10 mouse cellular contexts compared by ENCODE assay signal in the genomic region with DNA sequence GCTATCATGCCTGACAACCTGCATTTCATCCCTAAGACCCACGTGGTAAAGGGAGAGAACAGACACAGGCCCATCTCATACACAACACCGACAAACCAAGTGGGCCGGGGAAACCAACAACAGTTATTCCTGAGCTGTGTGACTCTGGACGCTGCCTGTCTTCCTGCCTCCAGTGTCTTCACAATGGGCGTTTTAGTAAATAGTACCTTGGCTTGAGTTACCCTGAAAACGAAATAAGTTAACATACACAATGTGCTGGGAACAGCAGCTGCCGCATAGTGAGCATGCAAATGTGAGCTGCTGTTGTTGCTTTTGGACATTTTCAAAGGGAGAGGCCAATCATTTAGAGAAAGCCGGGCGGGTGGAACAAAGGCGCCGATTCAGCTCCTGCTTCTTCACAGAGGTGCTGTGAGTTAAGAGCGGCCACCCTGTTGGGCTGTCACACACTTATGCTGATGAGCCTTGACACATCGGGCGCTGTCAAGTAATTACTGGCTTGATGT. TPM values are rescaled to one million over a fixed set of nuclear protein-coding genes. Genes with fewer than 3 reads are reported as not detected.
DNase-seq lines count a peak whose midpoint lies in the region; ATAC-seq and TF ChIP-seq lines count a peak whose summit lies in the region.
"Had no signal": no experiment of that assay in that cellular context is flagged by ENCODE, and none has a peak within 500 bp of the region (broad histone marks: within the 10 kb centered on the region; RNA-seq: fewer than 3 reads in every experiment).

No protein-coding gene starts in this region.

- peaks cover 19% of the 10 kb centered on the region for H3K4me1 ChIP-seq in forebrain, embryonic 12.5 days
- H3K4me1 ChIP-seq in midbrain, embryonic 10.5 days = peaks cover 21% of the 10 kb centered on the region
- peaks cover 3% of the 10 kb centered on the region for H3K4me1 ChIP-seq in cerebellum, adult 2 months (ENCODE audit: control insufficient read depth, insufficient read depth, low read length)
- H3K4me1 ChIP-seq in stomach, postnatal 0 days (replicated peaks; ENCODE audit: control insufficient read depth, insufficient read depth) = no peaks in the 10 kb centered on the region

- TF ChIP-seq POLR2A in cerebellum, adult 2 months (IDR thresholded peaks at IDR 0.05; ENCODE audit: borderline replicate concordance, insufficient read depth, low read length) = no peak

- ATAC-seq in forebrain, embryonic 12.5 days (ENCODE audit: low FRiP score) = peak; percentile 87
- no peak for ATAC-seq in stomach, postnatal 0 days (ENCODE audit: low FRiP score, low TSS enrichment)

- no peaks in the 10 kb centered on the region for H3K27me3 ChIP-seq in forebrain, embryonic 12.5 days
- H3K27me3 ChIP-seq in midbrain, embryonic 10.5 days (ENCODE audit: low read depth, poor library complexity, severe bottlenecking) = no peaks in the 10 kb centered on the region
- no peaks in the 10 kb centered on the region for H3K27me3 ChIP-seq in cerebellum, adult 2 months (ENCODE audit: control insufficient read depth, insufficient read depth, low read length)
- no peaks in the 10 kb centered on the region for H3K27me3 ChIP-seq in stomach, postnatal 0 days (ENCODE audit: control insufficient read depth, insufficient read depth, low read length)

- WGBS in forebrain, embryonic 12.5 days = 2% methylated on average over 14 of the region's 14 CpGs
- 5% methylated on average over 14 of the region's 14 CpGs for WGBS in midbrain, embryonic 10.5 days
- 29% methylated on average over 14 of the region's 14 CpGs for WGBS in cerebellum, adult 2 months
- WGBS in stomach, postnatal 0 days = 42% methylated on average over 14 of the region's 14 CpGs

- peak; percentile 16 for DNase-seq in left cerebral cortex, postnatal 4 days
- DNase-seq in left cerebral cortex, adult 9 months (ENCODE audit: low spot score in 2 of 2) = no peak
- peak; percentile 53 for DNase-seq in midbrain, embryonic 10.5 days (ENCODE audit: low spot score)
- DNase-seq in retina, embryonic 14.5 days (ENCODE audit: low spot score) = peak; percentile 55
- no peak for DNase-seq in urinary bladder, adult 18-20 months (ENCODE audit: low spot score in 2 of 2)
- DNase-seq in cerebellum, adult 2 months = no peak
- DNase-seq in stomach, postnatal 0 days (ENCODE audit: low spot score) = no peak
- DNase-seq: kidney, postnatal 25 days; thymus, postnatal 25 days had no signal

- peak overlapping the region; percentile 45 for H3K4me2 ChIP-seq in forebrain, embryonic 12.5 days
- H3K4me2 ChIP-seq in stomach, postnatal 0 days (replicated peaks; ENCODE audit: low read depth) = no peak overlapping the region

- peak overlapping the region; percentile 88 for H3K27ac ChIP-seq in forebrain, embryonic 12.5 days
- H3K27ac ChIP-seq in midbrain, embryonic 10.5 days (replicated peaks) = peak overlapping the region; percentile 79
- H3K27ac ChIP-seq in cerebellum, adult 2 months (ENCODE audit: insufficient read depth, low read length) = no peak overlapping the region
- H3K27ac ChIP-seq in stomach, postnatal 0 days (replicated peaks) = no peak overlapping the region

- no peak for TF ChIP-seq CTCF in cerebellum, adult 2 months (IDR thresholded peaks at IDR 0.05; ENCODE audit: borderline replicate concordance, insufficient read depth, low read depth, low read length)
- no peak for TF ChIP-seq CTCF in stomach, postnatal 0 days (IDR thresholded peaks at IDR 0.05; ENCODE audit: low read depth)

- H3K9ac ChIP-seq in forebrain, embryonic 12.5 days = peak overlapping the region; percentile 18; the same call in 1 of the 2 replicates
- no peak overlapping the region for H3K9ac ChIP-seq in stomach, postnatal 0 days (ENCODE audit: low read length)

- peaks cover 3% of the 10 kb centered on the region for H3K36me3 ChIP-seq in forebrain, embryonic 12.5 days (replicated peaks)
- H3K36me3 ChIP-seq in midbrain, embryonic 10.5 days = peaks cover 2% of the 10 kb centered on the region; the same call in 1 of the 2 replicates
- peaks cover 3% of the 10 kb centered on the region; the same call in 1 of the 2 replicates for H3K36me3 ChIP-seq in stomach, postnatal 0 days (ENCODE audit: control insufficient read depth, insufficient read depth, low read length)

- no peaks in the 10 kb centered on the region for H3K9me3 ChIP-seq in forebrain, embryonic 12.5 days
- peaks cover 1% of the 10 kb centered on the region; the same call in 1 of the 2 replicates for H3K9me3 ChIP-seq in midbrain, embryonic 10.5 days (replicated peaks)
- no peaks in the 10 kb centered on the region for H3K9me3 ChIP-seq in stomach, postnatal 0 days (ENCODE audit: control insufficient read depth, low read length)

- TF ChIP-seq EP300 in stomach, postnatal 0 days (optimal IDR thresholded peaks at IDR 0.05) = no peak

- intact Hi-C loops in left cerebral cortex, postnatal 4 days (cut with DNase I) = no loop called here

- no peak overlapping the region for H3K4me3 ChIP-seq in forebrain, embryonic 12.5 days (replicated peaks)
- H3K4me3 ChIP-seq in midbrain, embryonic 10.5 days = peak overlapping the region; percentile 31
- H3K4me3 ChIP-seq in cerebellum, adult 2 months (replicated peaks; ENCODE audit: insufficient read depth, low read depth, low read length) = no peak overlapping the region
- H3K4me3 ChIP-seq in stomach, postnatal 0 days (ENCODE audit: low read depth, low read length) = no peak overlapping the region

RNA-seq across cellular contexts. Expression of gene Fam214a, which starts 8.4 kb away (rescaled TPM):
- total RNA-seq in left cerebral cortex, postnatal 4 days (2021) = 10 to 100 TPM; 25.7 to 28.8 TPM
- 30.9 and 34.1 TPM in 2 replicates for polyA plus RNA-seq in forebrain, embryonic 12.5 days (2016; fragmentation: Nextera tagmentation; extraction: Ambion mirVana)
- polyA plus RNA-seq in midbrain, embryonic 10.5 days (2016; fragmentation: Nextera tagmentation; extraction: Ambion mirVana) = 7.7 and 13.2 TPM in 2 replicates
- polyA plus RNA-seq in cerebellum, adult 2 months (2012; rRNA removed) = 36.2 and 39.2 TPM in 2 replicates
- polyA plus RNA-seq in stomach, postnatal 0 days (2015; fragmentation: Nextera tagmentation; extraction: Ambion mirVana) = 10.7 and 13.1 TPM in 2 replicates

Comparison
In these comparisons a context has a peak if more than half of its experiments do, and no peak if none do; other contexts are left out.
1. DNase-seq: peak in left cerebral cortex, postnatal 4 days (single experiment), midbrain, embryonic 10.5 days (single experiment) and retina, embryonic 14.5 days (single experiment); none in left cerebral cortex, adult 9 months (0 of 2), urinary bladder, adult 18-20 months (0 of 2), cerebellum, adult 2 months (0 of 2) and stomach, postnatal 0 days (single experiment).
2. H3K27ac ChIP-seq: peak in forebrain, embryonic 12.5 days (single experiment) and midbrain, embryonic 10.5 days (single experiment); none in cerebellum, adult 2 months (single experiment) and stomach, postnatal 0 days (single experiment).